Mouse (Mus musculus): ENCODE measurements around the gene Osbpl5. TPM values are rescaled to one million over a fixed set of nuclear protein-coding genes. Genes with fewer than 3 reads are reported as not detected.
"Not testable (repeated sequence)": the region's sequence is repeated elsewhere in the genome, so short reads cannot be mapped to it uniquely, and the experiment has no call there.

Osbpl5 gene
- total and polyA plus RNA-seq, 3 experiments, result 25.8 to 47.4 (median 28.2) TPM

DNA sequence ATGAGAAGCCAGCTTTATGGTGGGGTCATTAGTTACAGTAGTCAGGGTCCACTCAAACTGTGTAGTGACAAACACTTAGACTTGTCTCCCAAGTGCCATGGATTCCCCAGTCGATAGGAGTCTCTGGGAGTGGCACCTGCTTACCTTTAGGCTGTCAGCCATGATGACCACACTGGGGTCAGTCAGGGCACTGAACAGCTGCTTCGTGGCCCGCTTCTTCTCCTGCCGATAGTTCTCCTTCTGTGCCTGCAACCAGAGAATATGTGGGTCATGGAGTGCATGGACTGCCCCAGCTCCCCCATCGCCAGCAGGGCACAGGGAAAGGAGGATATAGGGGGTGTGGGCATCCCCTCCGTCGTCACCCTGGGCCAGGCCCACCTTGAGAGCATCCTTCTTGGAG lies 47.4 kb downstream of the Osbpl5 start:
- no peak for DNase-seq

DNA sequence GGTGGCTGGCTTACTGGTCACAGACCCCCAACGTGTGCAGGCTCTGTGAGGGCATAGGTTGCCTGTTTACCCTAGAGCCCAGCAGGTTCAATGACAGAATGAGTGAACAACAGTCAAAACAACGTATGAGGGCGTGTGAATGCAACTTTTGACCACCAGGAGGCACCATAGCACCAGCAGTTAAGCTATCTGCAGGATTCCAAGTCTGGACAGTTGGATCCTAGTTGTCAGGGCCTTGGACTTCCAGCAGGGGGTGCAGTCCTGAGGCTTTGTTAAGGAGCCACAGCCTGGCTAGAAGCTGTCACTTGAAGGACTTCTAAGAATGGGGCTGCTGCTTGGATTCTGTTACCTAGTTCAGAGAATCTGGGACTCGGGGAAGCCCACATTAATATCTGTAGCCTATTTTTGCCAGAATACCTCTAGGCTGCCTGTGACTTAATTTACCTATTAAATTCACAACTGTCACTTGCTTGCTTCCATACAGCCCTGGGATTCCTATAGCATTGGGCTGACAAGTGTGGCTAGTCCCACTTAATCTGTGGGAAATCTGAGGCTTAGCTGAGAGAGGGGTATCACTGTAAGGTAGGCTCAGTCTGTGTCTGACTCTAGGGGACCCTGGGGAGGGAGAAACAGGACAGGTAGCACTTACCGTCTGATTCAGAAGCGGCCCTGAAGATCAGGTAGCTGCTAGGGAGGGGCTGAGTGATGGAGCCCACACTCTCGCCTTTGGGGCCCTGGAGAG lies 49.9 kb downstream of the Osbpl5 start:
- peak; percentile 90 for DNase-seq

DNA sequence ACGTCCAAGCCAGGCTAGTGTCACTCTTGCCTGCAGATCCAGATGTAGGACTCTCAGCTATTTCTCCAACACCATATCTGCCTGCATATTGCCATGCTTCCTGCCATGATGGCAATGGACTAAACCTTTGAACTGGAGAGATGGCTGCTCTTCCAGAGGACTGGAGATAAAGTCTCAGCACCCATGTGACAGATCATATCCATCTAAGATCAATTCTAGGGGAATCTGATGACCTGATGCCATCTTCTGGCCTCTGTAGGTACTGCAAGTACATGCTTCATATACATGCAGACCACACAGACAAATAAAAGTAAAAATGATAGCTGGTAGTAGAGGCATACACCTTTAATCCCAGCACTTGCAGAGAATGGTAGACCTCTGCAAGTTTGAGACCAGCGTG lies 60.6 kb downstream of the Osbpl5 start:
- DNase-seq, result peak; percentile 17

DNA sequence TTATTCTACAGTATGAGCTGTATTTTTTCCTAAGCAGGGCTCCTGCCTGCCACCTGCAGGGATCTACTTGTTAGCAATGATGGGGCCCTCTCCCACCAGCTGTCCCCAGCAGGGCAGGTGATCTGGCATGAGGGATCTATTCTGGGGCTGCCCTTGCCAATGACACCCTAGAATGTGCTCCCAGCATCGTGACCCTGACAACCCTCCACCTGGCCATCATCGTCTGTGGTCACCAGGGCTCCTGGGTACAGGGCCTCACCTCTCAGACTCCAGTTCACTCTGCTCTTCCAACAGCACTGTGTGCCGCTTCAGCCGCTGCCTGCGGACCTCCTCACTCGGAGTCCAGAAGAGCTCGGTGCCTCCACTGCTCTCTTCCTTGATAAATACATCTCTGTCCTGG lies 62.2 kb downstream of the Osbpl5 start:
- no peak for DNase-seq

DNA sequence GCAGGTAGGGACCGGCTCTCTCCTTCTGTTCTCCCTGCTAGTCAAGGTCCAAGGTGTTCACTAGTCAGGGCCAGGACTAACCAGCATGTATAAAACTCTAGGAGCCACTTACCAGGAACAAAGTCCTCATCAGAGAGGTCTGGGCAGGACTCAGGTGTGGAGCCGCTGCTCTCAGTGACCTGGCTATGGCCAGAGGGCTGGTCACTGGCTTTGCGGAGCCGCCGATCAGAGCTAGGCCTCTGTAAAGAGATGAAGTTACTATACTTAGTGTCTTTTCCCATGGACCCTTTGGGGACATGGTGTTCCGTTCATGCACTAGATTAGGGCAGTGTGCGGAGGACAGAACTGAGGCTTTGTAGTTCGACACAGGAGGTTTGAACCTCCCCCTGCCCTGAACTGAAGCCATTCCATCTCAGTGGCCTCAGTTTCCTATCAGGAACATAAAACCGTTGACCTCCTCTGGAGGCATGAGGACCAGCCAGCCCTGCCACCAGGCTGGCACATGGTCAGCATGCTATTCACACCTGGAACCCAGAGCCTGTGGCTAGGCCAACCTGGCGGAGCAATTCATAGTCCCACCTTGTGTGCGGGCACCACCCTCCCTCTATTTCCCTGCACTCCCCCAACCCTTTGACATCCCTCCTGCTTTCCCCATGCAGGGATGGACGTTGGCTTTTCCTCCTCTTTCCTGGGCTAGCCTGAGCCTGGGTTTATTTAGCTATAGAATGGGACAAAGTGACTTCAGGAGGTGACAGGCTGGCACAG lies 63.9 kb downstream of the Osbpl5 start:
- no peak for DNase-seq

DNA sequence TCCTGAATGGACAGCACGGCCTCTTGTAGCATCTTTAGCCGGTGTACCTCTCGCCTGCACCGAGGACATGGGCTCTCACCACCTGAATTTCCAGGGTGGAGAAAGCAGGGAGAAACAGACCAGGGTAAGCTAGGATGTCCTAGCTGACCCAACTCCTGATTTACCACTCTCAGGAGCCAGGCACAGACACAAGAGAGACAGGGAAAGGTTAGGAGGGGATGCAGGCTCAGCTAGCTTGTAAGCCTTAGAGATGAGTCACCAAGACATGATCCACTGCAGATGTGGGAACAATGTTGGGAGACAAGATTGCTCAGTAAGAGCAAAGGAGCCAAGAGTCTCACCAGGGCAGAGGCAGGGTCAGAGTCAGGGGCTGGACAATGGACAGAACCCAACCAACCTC lies 64.9 kb downstream of the Osbpl5 start:
- no peak for DNase-seq

DNA sequence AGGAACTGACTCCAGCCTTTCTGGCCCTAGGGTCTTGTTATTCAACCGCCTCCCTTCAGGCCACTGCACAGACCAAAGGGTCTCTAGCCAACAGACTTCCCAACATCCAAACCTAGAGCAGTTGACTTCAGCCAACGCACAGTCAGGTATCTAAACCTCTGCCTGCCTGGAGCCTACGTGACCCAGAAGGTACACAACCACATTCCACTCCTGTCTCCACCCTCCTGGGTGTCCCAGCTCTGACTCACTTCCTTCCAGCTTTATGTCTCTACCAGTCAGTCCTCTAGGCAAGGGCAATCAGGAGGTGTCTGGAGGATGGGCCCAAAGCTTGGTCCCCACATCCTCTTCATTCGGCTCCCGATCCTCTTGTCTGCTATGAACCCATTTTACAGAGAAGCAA lies 65.6 kb downstream of the Osbpl5 start:
- DNase-seq, result no peak

DNA sequence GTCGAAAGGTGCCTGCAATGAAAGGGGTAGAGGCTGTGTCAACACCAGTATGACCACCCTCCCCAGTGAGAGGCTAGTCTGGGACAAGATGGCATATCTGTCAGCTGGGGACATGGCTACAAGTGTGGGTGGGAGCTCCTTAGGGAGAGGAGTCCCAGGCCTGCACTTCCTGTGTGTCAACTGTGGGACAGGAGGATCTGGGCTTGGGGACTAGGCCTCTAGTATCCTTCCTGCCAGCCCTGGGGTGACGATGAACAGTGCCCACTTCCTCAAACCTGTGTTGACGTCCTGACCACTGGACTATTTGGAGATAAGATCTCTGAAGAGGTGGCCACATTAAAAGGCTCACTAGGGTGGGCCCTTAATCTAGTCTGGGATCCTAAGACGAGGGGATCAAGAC lies 66.8 kb downstream of the Osbpl5 start:
- DNase-seq, result no peak

DNA sequence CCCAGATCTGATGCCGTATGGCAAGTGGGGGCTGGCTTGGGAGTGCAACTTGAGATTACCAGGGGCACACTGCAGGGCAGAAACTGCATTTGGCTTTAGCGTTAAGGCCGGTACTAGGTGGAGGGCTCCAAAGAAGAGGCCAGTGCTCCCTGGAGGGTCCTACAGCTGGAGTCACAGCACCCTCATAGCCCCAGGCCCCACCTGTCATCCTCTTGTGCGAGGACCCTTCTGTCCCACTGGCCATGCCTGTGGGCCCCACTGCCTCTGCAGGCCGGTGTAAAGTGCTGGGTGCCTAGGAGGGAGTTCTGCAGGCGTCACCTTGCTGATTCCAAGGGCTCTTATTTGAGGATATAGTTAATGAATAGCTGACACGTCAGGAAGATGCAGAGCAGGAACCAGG lies 67.3 kb downstream of the Osbpl5 start:
- no peak for DNase-seq

DNA sequence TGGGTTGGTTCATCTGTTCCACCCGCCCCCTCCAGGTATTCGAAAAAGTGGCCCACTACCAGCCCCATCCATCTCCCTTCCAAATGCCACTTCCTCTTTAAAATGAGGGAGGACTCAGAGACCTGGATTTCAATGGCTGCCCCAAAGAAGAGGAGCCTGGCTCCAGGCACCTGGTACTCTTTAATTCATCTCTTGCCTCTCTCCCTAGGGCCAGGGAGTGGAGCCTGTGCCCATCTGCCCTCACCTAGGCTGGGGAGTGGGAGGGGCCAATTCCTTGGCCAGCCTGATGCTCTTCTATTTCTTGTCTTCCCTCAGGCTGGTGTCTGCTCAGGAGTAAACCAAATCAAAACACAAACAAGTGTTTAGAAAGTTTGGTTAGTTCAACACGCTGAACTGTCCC lies 70.1 kb downstream of the Osbpl5 start:
- DNase-seq, result not testable (repeated sequence)

DNA sequence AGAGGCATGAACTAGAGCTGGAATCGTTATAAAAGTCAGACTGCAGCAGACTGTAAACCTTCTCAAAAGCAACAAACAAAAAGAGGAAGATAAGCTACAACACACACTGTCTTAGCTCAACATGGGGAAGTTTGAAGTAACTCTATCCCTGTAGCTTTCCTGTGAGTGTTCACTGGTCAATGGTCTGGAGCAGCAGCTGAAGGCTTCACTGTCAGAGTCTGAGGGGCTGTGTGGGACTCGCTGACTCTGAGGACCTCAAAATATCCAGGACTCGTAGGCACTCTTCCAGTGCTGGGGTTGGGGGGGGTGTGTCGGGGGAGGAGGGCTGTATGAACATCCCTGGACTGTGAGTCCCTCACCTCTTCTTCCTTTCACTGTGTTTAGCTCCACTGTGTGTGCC lies 70.6 kb downstream of the Osbpl5 start:
- DNase-seq, result not testable (repeated sequence)

DNA sequence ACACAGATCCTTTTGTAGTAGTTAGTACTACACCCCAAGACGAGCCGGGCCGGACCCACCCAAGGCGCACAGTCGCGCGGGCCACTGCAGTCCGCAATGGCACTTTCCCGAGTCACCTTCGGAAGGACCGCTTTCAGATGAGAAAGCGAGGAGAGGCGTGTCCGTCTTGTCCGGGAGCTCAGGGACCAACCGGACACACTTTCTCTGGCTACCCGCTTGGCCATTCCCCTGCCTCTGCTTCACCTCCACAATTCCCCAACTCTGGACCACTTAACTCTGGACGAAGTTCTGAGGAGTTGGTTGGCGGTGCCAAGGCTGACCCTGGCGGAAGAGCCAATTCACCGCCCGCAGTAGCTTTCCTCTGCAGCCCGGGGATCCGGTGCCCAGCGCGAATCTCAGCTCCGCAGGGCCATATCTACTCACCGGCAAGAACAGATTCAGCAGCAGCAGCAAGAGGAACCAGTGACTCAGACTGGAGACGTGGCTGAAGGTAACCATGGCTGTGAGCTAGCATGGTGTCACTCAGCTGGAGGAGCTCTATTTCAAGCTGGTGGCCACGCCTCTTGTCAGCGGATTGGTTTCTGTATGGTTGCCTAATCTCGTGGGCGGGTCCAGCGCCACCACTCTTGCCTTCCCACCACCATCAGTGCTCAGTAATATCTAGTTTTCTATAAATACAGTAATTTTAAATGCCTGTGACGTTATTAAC lies 71.3 kb downstream of the Osbpl5 start, which contains the start of gene Tnfrsf23:
Tnfrsf23 (minus strand) TSS at position 514 of the 709 bp plus-strand sequence.
- DNase-seq, result peak; percentile 91

DNA sequence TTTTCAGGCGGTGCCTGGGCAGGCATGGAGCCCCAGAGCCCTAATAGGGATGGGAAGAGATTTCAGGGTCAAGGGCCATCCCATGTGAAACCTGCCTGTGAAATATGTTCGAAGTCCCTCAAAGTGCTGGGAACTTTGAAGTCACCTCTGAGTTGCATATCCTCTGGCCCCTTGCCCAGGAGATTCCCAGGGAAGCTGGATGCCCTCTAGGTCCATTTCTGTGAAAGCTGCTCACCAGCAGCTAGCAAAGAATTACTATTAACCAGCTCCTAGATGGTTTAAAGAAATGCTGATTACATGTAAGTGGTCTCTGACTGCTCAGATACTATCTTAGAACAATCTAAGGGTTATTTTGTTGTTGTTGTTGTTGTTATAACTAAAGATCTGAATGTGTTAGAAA lies 72.2 kb downstream of the Osbpl5 start:
- not testable (repeated sequence) for DNase-seq

DNA sequence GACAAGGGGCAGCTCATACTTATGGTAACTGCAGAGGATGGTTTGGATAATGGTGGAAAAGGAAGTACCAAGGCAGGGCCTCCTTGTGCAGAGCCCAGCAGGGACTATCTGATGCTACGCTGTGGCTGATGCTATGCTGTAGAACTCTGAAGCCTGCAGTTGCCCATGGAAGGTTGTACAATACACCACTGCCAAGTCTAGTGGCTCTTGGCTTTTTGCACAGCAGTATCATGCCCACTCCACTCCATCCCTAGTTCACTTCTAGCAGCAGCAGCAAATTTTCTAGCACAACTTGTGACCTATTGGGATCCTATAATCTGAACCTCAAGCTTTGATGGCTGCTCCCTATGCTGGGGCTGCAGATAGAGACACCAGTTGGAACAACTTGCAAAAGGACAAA lies 75.2 kb downstream of the Osbpl5 start:
- DNase-seq, result no peak

DNA sequence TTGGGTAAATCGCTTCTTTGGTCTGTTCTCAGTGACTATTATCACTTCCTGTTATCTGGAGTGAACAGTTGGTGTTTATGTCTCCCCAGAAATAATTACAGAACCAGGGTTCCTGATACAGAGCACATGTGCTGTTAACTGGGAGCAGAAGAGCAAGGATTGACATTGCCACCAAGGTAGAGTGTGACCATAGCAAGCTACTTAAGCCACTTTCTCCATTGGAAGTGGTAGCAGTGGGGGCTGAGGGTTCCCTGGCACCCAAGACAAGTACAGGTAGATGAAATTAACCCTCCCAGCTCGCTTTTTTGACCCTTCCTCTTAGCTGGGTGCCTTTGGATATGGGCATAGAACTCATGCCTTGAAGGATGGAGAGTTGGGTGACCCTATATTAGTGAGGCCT lies 75.9 kb downstream of the Osbpl5 start:
- not testable (repeated sequence) for DNase-seq

DNA sequence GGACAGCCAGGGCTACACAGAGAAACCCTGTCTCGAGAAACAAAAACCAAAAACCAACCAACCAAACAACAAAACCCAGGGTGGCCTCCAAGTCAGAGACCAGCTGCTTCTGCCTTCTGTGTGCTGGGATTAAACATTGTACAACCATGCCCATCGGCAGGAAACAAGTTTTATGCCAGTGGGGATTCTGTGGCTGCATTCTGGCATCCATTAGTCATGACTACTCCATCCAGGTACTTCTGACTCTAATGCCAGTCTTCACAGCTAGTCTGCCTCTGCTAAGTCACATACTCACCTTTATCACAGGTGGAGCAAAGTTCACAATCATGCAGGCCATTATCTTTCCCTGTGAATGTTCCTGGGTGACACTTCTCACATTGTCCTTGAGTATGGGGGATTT lies 77.1 kb downstream of the Osbpl5 start:
- not testable (repeated sequence) for DNase-seq

DNA sequence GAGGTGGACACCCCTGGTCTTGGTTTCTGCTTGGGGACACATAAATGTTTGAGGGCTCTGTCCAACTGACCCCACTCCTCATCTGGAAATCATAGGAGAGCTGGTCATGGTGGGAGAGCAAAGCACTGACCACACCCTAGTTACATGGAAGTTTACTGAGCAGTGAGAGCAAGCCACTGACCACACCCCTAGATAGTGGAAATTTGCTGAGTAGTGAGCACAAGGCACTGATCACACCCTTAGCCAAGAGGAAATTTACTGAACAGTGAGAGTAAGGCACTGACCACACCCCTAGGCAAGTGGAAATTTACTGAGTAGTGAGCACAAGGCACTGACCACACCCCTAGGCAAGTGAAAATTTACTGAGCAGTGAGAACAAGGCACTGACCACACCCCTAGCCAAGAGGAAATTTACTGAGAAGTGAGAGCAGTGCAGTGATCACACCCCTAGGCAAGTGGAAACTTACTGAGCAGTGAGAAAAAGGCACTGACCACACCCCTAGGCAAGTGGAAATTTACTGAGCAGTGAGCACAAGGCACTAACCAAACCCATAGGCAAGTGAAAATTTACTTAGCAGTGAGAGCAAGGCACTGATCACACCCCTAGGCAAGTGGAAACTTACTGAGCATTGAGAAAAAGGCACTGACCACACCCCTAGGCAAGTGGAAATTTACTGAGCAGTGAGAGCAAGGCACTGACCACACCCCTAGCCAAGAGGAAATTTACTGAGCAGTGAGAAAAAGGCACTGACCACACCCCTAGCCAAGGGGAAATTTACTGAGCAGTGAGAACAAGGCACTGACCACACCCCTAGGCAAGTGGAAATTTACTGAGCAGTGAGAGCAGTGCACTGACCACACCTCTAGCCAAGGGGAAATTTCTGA lies 90.1 kb downstream of the Osbpl5 start:
- DNase-seq, result no peak

DNA sequence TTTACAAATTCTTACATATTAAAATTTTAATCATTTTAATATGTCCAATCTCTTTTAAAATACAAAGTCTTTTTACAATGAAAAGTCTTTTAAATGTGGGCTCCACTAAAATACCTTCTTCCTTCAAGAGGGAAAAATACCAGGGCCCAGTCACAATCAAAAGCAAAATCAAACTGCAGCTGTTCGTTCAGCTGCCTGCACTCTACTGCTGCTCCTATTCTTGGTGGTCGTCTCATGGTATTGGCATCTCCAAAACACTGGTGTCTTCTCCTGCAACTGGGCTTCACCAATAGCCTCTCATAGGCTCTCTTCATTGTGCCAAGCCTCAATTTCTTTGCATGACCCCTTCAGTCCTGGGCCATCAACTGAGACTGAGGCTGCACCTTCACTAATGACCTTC lies 93.3 kb downstream of the Osbpl5 start:
- DNase-seq, result no peak

DNA sequence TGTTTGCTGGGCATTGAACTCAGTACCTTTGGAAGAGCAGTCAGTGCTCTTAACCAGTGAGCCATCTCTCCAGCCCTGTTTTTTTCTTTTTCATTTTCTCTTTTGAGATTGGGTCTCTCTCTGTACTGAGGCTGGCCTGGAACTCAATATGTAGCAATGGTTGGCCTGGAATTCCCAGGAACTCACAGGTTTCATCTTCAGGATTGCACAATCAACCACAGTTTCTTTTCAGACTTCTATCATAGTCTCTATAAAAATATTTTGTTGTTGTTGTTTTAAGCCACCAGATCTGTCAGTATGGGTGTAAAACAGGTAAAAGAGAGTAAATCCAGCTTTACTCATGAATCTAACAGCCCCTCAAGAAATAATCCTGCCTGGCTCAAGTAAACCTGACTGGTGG lies 96.0 kb downstream of the Osbpl5 start:
- no peak for DNase-seq

DNA sequence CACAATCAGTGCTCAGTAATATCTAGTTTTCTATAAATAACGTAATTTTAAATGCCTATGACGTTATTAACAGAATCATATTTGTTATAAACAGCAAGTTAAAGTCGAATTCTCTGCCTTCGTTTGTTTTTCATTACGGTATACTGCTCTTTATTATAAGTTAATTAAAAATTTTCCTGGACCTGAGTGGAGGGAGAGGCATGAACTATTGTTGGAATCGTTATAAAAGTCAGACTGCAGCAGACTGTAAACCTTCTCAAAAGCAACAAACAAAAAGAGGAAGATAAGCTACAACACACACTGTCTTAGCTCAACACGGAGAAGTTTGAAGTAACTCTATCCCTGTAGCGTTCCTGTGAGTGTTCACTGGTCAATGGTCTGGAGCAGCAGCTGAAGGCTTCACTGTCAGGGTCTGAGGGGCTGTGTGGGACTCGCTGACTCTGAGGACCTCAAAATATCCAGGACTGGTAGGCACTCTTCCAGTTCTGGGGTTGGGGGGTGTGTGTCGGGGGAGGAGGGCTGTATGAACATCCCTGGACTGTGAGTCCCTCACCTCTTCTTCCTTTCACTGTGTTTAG lies 106.9 kb downstream of the Osbpl5 start:
- DNase-seq, result not testable (repeated sequence)

DNA sequence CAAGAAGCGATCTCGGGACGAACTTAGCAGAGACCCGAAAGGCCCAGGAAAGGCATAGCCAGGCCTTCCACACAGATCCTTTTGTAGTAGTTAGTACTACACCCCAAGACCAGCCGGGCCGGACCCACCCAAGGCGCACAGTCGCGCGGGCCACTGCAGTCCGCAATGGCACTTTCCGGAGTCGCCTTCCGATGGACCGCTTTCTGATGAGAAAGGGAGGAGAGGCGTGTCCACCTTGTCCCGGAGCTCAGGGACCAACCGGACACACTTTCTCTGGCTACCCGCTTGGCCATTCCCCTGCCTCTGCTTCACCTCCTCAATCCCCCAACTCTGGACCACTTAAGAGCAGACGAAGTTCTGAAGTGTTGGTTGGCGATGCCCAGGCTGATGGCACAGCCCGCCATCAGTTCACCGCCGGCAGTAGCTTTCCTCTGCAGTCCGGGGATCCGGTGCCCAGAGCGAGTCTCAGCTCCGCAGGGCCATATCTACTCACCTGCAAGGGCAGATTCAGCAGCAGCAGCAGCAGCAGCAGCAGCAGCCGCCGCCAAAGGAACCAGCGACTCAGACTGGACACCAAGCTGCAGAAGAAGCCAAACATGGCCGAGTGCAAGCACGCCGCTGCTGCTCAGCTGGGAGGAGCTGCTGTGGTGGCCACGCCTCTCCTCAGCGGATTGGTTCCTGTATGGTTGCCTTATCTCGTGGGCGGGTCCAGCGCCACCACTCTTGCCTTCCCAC lies 107.6 kb downstream of the Osbpl5 start, which contains the start of gene Tnfrsf22:
Tnfrsf22 (minus strand) TSS at position 628 of the 735 bp plus-strand sequence.
- DNase-seq, result peak; percentile 93

Measured in adrenal gland, adult 2 months (tissue).